Mouse (Mus musculus): ENCODE measurements around the gene Ntmt1.
A peak's percentile ranks its signal among the peaks of the same experiment; 100 is the strongest.

The Ntmt1 gene

GRCm38 (mm10) chr2:30826825-30827748 lies 19.5 kb downstream of the Ntmt1 start:
- peak in 1 of 2 experiments; percentile 26 for DNase-seq

GRCm38 (mm10) chr2:30827749-30828475 lies 20.3 kb downstream of the Ntmt1 start:
- peak; percentile 96 to 97 for DNase-seq

DNA sequence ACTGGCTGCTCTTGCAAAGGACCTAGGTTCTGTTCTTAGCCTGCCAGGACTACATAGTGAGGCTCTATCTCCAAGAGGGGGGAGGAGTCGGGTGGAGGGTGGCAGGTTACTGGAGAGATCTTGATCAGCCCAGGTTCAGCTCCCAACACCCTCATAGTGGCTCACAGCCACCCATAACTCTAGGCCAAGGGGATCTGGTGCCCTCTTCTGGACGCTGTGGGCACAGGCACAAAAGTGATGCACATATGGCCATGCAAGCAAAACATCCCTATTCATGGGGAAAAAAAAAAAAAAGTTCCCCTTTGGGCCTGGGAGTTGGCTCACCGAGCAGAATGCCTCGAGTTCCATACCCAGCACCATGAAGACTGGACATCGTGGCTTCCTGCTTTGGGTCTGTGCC lies 21.7 kb downstream of the Ntmt1 start:
- DNase-seq = no peak

- no peak for DNase-seq
Observed at GRCm38 (mm10) chr2:30830283-30830795, 22.7 kb downstream of the Ntmt1 start, which contains the start of gene Asb6. Gene Asb6, minus strand, starts transcription at chr2:30830333.

DNA sequence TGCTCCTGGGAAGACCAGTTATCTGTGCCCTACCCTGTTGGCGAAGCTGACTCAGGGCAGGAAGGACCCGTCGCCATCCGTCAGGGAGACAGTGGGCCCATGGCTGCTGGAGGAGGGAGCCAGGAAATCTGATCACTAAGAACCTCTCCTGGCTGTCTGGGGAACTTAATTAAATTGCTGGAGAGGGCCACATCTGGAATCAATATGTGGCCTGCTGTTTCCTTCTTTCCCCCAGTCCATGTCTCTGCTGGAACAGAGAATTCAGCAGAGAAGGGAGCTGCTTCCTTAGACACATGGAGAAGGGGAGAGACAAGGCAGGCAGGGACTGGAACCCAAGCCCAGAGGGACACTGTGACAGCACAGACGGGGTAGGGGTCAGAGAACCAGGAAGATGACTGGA lies 26.0 kb downstream of the Ntmt1 start:
- DNase-seq = no peak

- no peak for DNase-seq
Observed at GRCm38 (mm10) chr2:30834373-30835022, 26.9 kb downstream of the Ntmt1 start, which contains the start of gene Prrx2. Gene Prrx2, plus strand, starts transcription at chr2:30834972.

- no peak for DNase-seq
Observed at GRCm38 (mm10) chr2:30836238-30836990, 28.8 kb downstream of the Ntmt1 start.

GRCm38 (mm10) chr2:30842615-30843014 lies 35.0 kb downstream of the Ntmt1 start:
- DNase-seq = no peak

DNA sequence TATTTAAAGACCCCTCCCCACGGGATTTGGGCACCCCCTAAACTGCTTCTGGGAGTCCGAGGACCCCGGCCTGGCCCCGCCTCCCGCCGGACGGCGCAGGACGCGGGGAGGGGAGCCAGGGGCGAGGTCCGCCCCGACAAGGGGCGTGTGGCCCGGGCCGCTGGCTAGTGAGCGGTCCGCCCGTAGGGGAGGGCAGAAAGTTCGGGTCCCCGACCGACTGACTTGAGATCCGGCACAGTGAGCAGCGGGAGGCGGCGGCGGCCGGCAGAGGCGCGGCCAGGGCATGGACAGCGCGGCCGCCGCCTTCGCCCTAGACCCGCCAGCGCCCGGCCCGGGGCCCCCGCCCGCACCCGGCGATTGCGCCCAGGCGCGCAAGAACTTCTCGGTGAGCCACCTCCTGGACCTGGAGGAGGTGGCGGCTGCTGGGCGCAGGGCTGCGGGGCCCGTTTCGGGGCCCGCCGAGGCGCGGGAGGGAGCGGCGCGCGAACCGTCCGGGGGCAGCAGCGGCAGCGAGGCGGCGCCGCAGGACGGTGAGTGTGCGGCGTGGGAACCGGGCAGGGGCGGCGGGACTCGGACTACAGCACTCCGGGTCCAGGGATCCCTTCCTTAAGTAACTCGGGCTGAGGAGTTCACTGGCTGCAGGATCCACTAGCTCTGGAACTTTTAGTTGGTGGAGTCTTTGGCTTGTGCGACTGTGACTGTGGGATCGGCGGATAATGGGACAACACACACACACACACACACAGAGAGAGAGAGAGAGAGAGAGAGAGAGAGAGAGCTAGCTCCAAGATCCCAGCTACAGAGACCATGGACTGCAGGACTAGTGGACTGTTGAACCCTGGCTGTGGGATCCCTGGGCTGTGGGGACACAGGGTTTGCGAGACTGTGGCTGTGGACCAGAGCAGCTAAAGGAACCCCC lies 37.8 kb downstream of the Ntmt1 start:
- DNase-seq = no peak

- DNase-seq = no peak
Observed at GRCm38 (mm10) chr2:30846236-30846635, 38.6 kb downstream of the Ntmt1 start.

DNA sequence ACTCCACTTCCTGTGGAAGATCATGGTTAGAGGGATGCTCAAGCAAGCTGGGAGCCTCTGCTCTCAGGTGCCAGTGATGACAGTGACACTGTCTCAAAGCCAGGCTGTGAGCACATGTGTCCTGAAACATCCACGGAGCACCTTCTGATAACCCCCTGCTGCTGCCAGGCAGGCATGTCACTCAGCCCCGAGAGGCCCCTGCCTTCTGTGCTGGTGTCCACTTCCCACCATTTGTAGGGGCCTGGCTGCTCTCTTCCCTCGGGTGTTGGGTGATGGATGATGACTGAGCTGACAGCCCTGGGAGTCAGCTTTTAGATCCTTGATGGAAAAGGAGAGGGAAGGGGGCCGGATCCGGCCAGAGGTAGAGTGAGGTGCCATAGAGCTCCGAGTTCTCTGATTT lies 39.1 kb downstream of the Ntmt1 start:
- DNase-seq = no peak

- DNase-seq = no peak
Observed at GRCm38 (mm10) chr2:30848184-30848583, 40.6 kb downstream of the Ntmt1 start.

- DNase-seq = no peak
Observed at GRCm38 (mm10) chr2:30850581-30850980, 43.0 kb downstream of the Ntmt1 start.

- no peak for DNase-seq
Observed at GRCm38 (mm10) chr2:30852771-30853313, 45.2 kb downstream of the Ntmt1 start.

- DNase-seq = no peak
Observed at GRCm38 (mm10) chr2:30857076-30857475, 49.5 kb downstream of the Ntmt1 start.

DNA sequence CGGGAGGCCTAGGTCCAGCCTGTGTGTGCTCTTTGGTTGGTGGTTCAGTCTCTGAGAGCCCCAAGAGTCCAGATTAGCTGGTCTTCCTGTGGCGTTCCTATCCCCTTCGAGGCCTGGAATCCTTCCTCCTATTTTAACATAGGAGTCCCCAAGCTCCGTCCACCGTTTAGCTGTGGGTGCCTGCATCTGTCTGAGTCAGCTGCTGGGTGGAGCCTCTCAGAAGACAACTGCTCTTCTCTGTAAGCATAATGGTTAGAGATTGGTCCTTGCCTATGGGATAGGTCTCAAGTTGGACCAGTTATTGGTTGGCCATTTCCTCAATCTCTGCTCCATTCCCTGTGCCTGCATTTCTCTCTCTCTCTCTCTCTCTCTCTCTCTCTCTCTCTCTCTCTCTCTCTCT lies 52.2 kb downstream of the Ntmt1 start:
- DNase-seq = no peak

- no peak for DNase-seq
Observed at GRCm38 (mm10) chr2:30862081-30862480, 54.5 kb downstream of the Ntmt1 start.

DNA sequence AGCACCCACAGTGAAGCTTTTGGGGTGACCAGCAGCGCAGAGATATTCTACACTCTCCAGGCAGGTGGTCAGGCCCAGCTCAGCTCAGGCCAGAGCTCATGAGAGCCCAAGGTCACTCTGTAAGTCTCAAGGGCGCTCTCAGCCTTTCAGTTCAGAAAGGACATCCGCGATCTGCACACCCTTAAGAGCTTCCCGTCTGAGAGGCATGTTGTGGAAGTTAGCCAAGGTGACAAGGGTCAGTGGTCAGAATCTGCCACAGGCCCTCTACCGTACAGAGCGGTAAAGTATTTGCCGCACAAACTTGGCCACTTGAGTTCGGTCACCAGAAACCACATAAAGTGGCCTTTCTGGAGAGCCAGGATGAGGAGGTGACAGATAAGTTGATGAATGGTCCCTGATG lies 55.9 kb downstream of the Ntmt1 start:
- no peak for DNase-seq

GRCm38 (mm10) chr2:30864968-30865381 lies 57.3 kb downstream of the Ntmt1 start:
- DNase-seq = no peak

GRCm38 (mm10) chr2:30865426-30865825 lies 57.8 kb downstream of the Ntmt1 start:
- no peak for DNase-seq

GRCm38 (mm10) chr2:30870863-30871262 lies 63.2 kb downstream of the Ntmt1 start:
- peak; percentile 19 to 39 for DNase-seq
